17 mouse cellular contexts compared by ENCODE assay signal in the genomic region with DNA sequence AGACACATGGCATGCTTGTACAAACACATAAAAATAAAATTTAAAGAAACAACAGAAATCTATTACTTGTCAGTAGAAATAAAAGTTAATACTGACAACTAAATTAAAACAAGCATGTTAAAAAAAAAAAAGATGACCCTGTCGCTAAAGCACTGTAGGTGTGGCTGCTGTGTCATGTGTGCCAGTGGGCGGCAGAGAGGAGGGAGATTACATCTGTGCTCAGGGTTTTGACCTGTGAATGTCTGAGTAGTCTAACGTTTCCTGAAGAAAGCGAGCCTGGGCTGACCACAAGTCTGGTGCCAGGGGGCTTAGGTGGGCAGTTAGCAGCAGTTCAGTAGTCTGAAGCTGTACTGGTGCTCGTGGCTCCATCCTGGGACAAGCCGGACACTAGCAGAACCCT.
"Had no signal": no experiment of that assay in that cellular context is flagged by ENCODE, and none has a peak within 500 bp of the region (broad histone marks: within the 10 kb centered on the region; RNA-seq: fewer than 3 reads in every experiment).

No protein-coding gene starts in this region.

- H3K4me2 ChIP-seq: liver, embryonic 15.5 days; lung, embryonic 15.5 days; midbrain, embryonic 12.5 days; midbrain, embryonic 15.5 days; neural tube, embryonic 12.5 days; stomach, embryonic 15.5 days had no signal

- DNase-seq: lung, adult 2 months; lung, postnatal 14 days; lung, postnatal 36 days; right cerebral cortex, postnatal 14 days; thymus, adult 18-20 months; thymus, postnatal 14 days; thymus, postnatal 36 days had no signal

- H3K9me3 ChIP-seq: liver, embryonic 15.5 days; lung, embryonic 15.5 days; midbrain, embryonic 12.5 days; midbrain, embryonic 15.5 days; neural tube, embryonic 12.5 days; stomach, embryonic 15.5 days had no signal

- H3K4me3 ChIP-seq: liver, embryonic 15.5 days; lung, embryonic 15.5 days; midbrain, embryonic 12.5 days; midbrain, embryonic 15.5 days; neural tube, embryonic 12.5 days; stomach, embryonic 15.5 days had no signal

- H3K27me3 ChIP-seq: liver, embryonic 15.5 days; lung, embryonic 15.5 days; midbrain, embryonic 12.5 days; midbrain, embryonic 15.5 days; neural tube, embryonic 12.5 days; stomach, embryonic 15.5 days had no signal

- H3K36me3 ChIP-seq: liver, embryonic 15.5 days; lung, embryonic 15.5 days; midbrain, embryonic 12.5 days; midbrain, embryonic 15.5 days; neural tube, embryonic 12.5 days; stomach, embryonic 15.5 days had no signal

- ATAC-seq: lung, postnatal 0 days; midbrain, embryonic 15.5 days had no signal

- H3K9ac ChIP-seq: liver, embryonic 15.5 days; liver, postnatal 0 days; lung, embryonic 15.5 days; midbrain, embryonic 12.5 days; midbrain, embryonic 15.5 days; neural tube, embryonic 12.5 days; stomach, embryonic 15.5 days had no signal

- H3K27ac ChIP-seq: liver, embryonic 15.5 days; lung, embryonic 15.5 days; macrophage; midbrain, embryonic 12.5 days; midbrain, embryonic 15.5 days; neural tube, embryonic 12.5 days; stomach, embryonic 15.5 days; stomach, postnatal 0 days had no signal
